ENCODE assay signal across 21 mouse cellular contexts in the genomic region with DNA sequence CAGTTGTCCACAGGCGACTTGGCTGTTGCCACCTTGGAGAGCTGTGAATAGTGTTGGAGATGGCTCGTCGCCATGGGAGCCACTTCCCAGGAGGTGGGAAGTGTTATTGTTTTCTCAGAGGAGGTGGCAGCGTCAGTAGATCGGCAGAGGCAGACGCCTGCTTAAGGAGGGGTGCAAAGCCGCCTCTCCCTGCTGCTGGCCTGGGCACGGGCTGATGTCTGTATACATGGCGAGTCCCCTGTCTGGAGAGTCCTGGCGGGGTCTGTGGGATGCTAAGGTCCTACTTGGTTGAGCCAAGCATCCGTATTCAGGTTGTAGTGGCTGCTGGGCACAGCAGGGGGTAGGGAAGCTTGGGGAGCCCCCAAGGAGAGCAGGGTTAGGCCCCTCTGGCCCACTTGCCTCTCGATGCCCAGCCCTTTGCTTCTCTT. TPM values are rescaled to one million over a fixed set of nuclear protein-coding genes. Genes with fewer than 3 reads are reported as not detected.
A peak's percentile ranks its signal among the peaks of the same experiment; 100 is the strongest.
DNase-seq lines count a peak whose midpoint lies in the region; ATAC-seq lines count a peak whose summit lies in the region.
"Had no signal": no experiment of that assay in that cellular context is flagged by ENCODE, and none has a peak within 500 bp of the region (broad histone marks: within the 10 kb centered on the region; RNA-seq: fewer than 3 reads in every experiment).

No protein-coding gene starts in this region.

- no peaks in the 10 kb centered on the region for H3K36me3 ChIP-seq in hindbrain, embryonic 16.5 days (ENCODE audit: control insufficient read depth, insufficient read depth, low read length)
- no peaks in the 10 kb centered on the region for H3K36me3 ChIP-seq in hindbrain, embryonic 11.5 days (ENCODE audit: control insufficient read depth, insufficient read depth, low read length)
- H3K36me3 ChIP-seq in midbrain, embryonic 15.5 days (replicated peaks), result no peaks in the 10 kb centered on the region
- H3K36me3 ChIP-seq in heart, embryonic 11.5 days (ENCODE audit: control insufficient read depth, insufficient read depth, low read length), result no peaks in the 10 kb centered on the region
- H3K36me3 ChIP-seq: embryonic facial prominence, embryonic 15.5 days; midbrain, embryonic 12.5 days; stomach, embryonic 15.5 days had no signal

- no peak for DNase-seq in hindbrain, embryonic 11.5 days (ENCODE audit: low spot score)
- DNase-seq in brain, adult 2 months (ENCODE audit: low read depth, low spot score), result peak; percentile 82
- peak; percentile 55 for DNase-seq in cerebellum, adult 8-10 months
- no peak for DNase-seq in urinary bladder, postnatal 36 days (ENCODE audit: low spot score in 2 of 2)
- DNase-seq: embryo, embryonic 11 days; gastrocnemius, postnatal 10 days; heart, postnatal 4 days; kidney, adult 8-10 months; kidney, postnatal 36 days; layer of hippocampus, adult 9-11 months; lung, adult 2 months; lung, postnatal 4 days; spleen, adult 18-20 months had no signal

- no peak overlapping the region for H3K4me3 ChIP-seq in hindbrain, embryonic 16.5 days (ENCODE audit: low read length)
- H3K4me3 ChIP-seq in hindbrain, embryonic 11.5 days (ENCODE audit: low read depth, low read length), result no peak overlapping the region
- no peak overlapping the region for H3K4me3 ChIP-seq in midbrain, embryonic 15.5 days
- H3K4me3 ChIP-seq in heart, embryonic 11.5 days (ENCODE audit: low read depth, low read length), result no peak overlapping the region
- H3K4me3 ChIP-seq: embryonic facial prominence, embryonic 15.5 days; heart, embryonic 13.5 days; midbrain, embryonic 12.5 days; stomach, embryonic 15.5 days had no signal

- no peak overlapping the region for H3K4me2 ChIP-seq in hindbrain, embryonic 16.5 days (ENCODE audit: low read length)
- H3K4me2 ChIP-seq in hindbrain, embryonic 11.5 days (replicated peaks; ENCODE audit: low read depth, low read length), result no peak overlapping the region
- H3K4me2 ChIP-seq in midbrain, embryonic 15.5 days, result no peak overlapping the region
- no peak overlapping the region for H3K4me2 ChIP-seq in heart, embryonic 11.5 days
- H3K4me2 ChIP-seq: embryonic facial prominence, embryonic 15.5 days; heart, embryonic 13.5 days; midbrain, embryonic 12.5 days; stomach, embryonic 15.5 days had no signal

- no peak for ATAC-seq in hindbrain, embryonic 16.5 days
- ATAC-seq in hindbrain, embryonic 11.5 days (ENCODE audit: low FRiP score), result no peak
- no peak for ATAC-seq in midbrain, embryonic 15.5 days (replicated peaks)
- ATAC-seq in heart, embryonic 11.5 days (replicated peaks; ENCODE audit: insufficient number of reproducible peaks, low FRiP score, low TSS enrichment), result no peak
- ATAC-seq: inflammation-experienced regulatory T-cells, adult 6 months had no signal

- no peaks in the 10 kb centered on the region; the same call in 1 of the 2 replicates for H3K9me3 ChIP-seq in hindbrain, embryonic 16.5 days (ENCODE audit: control insufficient read depth, low read length)
- H3K9me3 ChIP-seq in hindbrain, embryonic 11.5 days (ENCODE audit: control insufficient read depth, low read length), result no peaks in the 10 kb centered on the region
- no peaks in the 10 kb centered on the region for H3K9me3 ChIP-seq in midbrain, embryonic 15.5 days
- no peaks in the 10 kb centered on the region for H3K9me3 ChIP-seq in heart, embryonic 11.5 days (replicated peaks; ENCODE audit: control insufficient read depth, low read length)
- H3K9me3 ChIP-seq: embryonic facial prominence, embryonic 15.5 days; stomach, embryonic 15.5 days had no signal

- H3K27me3 ChIP-seq in hindbrain, embryonic 16.5 days (replicated peaks; ENCODE audit: control insufficient read depth, insufficient read depth, low read length), result no peaks in the 10 kb centered on the region
- H3K27me3 ChIP-seq in hindbrain, embryonic 11.5 days (ENCODE audit: control insufficient read depth, insufficient read depth, low read length), result no peaks in the 10 kb centered on the region
- H3K27me3 ChIP-seq in midbrain, embryonic 15.5 days (replicated peaks), result no peaks in the 10 kb centered on the region
- H3K27me3 ChIP-seq in heart, embryonic 11.5 days (ENCODE audit: control insufficient read depth, insufficient read depth, low read length), result no peaks in the 10 kb centered on the region
- H3K27me3 ChIP-seq: embryonic facial prominence, embryonic 15.5 days; stomach, embryonic 15.5 days had no signal

- 21% methylated on average over 12 of the region's 12 CpGs for WGBS in hindbrain, embryonic 16.5 days
- 26% methylated on average over 12 of the region's 12 CpGs for WGBS in hindbrain, embryonic 11.5 days
- 17% methylated on average over 12 of the region's 12 CpGs for WGBS in midbrain, embryonic 15.5 days
- WGBS in heart, embryonic 11.5 days (ENCODE audit: insufficient replicate concordance), result 27% methylated on average over 12 of the region's 12 CpGs

- peak overlapping the region; percentile 3; the same call in 1 of the 2 replicates for H3K9ac ChIP-seq in hindbrain, embryonic 16.5 days (ENCODE audit: low read depth, low read length)
- no peak overlapping the region for H3K9ac ChIP-seq in hindbrain, embryonic 11.5 days (ENCODE audit: low read depth, low read length)
- H3K9ac ChIP-seq in midbrain, embryonic 15.5 days, result no peak overlapping the region
- H3K9ac ChIP-seq in heart, embryonic 11.5 days (ENCODE audit: low read depth, low read length), result no peak overlapping the region
- H3K9ac ChIP-seq: embryonic facial prominence, embryonic 15.5 days; heart, embryonic 13.5 days; midbrain, embryonic 12.5 days; stomach, embryonic 15.5 days had no signal

- peaks cover 10% of the 10 kb centered on the region for H3K4me1 ChIP-seq in hindbrain, embryonic 16.5 days (ENCODE audit: control insufficient read depth, insufficient read depth, low read depth, low read length)
- H3K4me1 ChIP-seq in hindbrain, embryonic 11.5 days (replicated peaks; ENCODE audit: control insufficient read depth, insufficient read depth, low read length), result no peaks in the 10 kb centered on the region
- H3K4me1 ChIP-seq in midbrain, embryonic 15.5 days, result peaks cover 21% of the 10 kb centered on the region
- peaks cover 7% of the 10 kb centered on the region; the same call in 1 of the 2 replicates for H3K4me1 ChIP-seq in heart, embryonic 11.5 days (ENCODE audit: control insufficient read depth, insufficient read depth, low read length)

- H3K27ac ChIP-seq in hindbrain, embryonic 16.5 days (ENCODE audit: low read depth, low read length), result no peak overlapping the region
- H3K27ac ChIP-seq in hindbrain, embryonic 11.5 days (ENCODE audit: low read depth, low read length), result no peak overlapping the region
- 0 out of 2 replicates have a peak overlapping the region, but pooled peaks have one; percentile 12 for H3K27ac ChIP-seq in midbrain, embryonic 15.5 days
- no peak overlapping the region for H3K27ac ChIP-seq in heart, embryonic 11.5 days (ENCODE audit: low read depth, low read length)
- H3K27ac ChIP-seq: embryonic facial prominence, embryonic 15.5 days; heart, embryonic 13.5 days; stomach, embryonic 15.5 days had no signal

RNA-seq across cellular contexts. Expression of a gene that starts 11.7 kb away (rescaled TPM):
- 4.1 and 5.4 TPM in 2 replicates for polyA plus RNA-seq in hindbrain, embryonic 16.5 days (2015; fragmentation: Nextera tagmentation; extraction: Ambion mirVana)
- 0.63 and 1.4 TPM in 2 replicates for polyA plus RNA-seq in hindbrain, embryonic 11.5 days (2014; fragmentation: Nextera tagmentation; extraction: Ambion mirVana)
- polyA plus RNA-seq in midbrain, embryonic 15.5 days (2015; fragmentation: Nextera tagmentation; extraction: Ambion mirVana), result 6.5 and 7.9 TPM in 2 replicates
- 17.9 and 21.3 TPM in 2 replicates for polyA plus RNA-seq in heart, embryonic 11.5 days (2014; fragmentation: Nextera tagmentation; extraction: Ambion mirVana)

Comparison
In these comparisons a context has a peak if more than half of its experiments do, and no peak if none do; other contexts are left out.
1. DNase-seq: peak in brain, adult 2 months (single experiment) and cerebellum, adult 8-10 months (single experiment); none in hindbrain, embryonic 11.5 days (single experiment) and urinary bladder, postnatal 36 days (0 of 2).